Mouse (Mus musculus) right cerebral cortex, adult 18-20 months (tissue): ENCODE results near the gene Tmem189.
A peak's percentile ranks its signal among the peaks of the same experiment; 100 is the strongest.

ENCODE experiments used
- DNase-seq: peaks from one replicate; pipeline ENCODE4 v3.0.0; 2022; ENCODE audit warnings: mixed read lengths

Tmem189 gene

DNA sequence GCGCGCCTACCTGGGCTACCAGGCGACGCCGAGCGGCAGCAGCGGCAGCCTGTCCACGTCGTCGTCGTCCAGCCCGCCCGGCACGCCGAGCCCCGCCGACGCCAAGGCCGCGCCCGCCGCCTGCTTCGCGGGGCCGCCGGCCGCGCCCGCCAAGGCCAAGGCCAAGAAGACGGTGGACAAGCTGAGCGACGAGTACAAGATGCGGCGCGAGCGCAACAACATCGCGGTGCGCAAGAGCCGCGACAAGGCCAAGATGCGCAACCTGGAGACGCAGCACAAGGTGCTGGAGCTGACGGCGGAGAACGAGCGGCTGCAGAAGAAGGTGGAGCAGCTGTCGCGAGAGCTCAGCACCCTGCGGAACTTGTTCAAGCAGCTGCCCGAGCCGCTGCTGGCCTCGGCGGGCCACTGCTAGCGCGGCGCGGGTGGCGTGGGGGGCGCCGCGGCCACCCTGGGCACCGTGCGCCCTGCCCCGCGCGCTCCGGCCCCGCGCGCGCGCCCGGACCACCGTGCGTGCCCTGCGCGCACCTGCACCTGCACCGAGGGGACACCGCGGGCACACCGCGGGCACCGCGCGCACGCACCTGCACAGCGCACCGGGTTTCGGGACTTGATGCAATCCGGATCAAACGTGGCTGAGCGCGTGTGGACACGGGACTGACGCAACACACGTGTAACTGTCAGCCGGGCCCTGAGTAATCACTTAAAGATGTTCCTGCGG lies at the start of gene Tmem189:
Tmem189 (minus strand) TSS at position 322 of the 718 bp plus-strand sequence.
- peak; percentile 65 for DNase-seq

GRCm38 (mm10) chr2:167739030-167739429 lies 49.4 kb upstream of the Tmem189 start:
- no peak for DNase-seq

DNA sequence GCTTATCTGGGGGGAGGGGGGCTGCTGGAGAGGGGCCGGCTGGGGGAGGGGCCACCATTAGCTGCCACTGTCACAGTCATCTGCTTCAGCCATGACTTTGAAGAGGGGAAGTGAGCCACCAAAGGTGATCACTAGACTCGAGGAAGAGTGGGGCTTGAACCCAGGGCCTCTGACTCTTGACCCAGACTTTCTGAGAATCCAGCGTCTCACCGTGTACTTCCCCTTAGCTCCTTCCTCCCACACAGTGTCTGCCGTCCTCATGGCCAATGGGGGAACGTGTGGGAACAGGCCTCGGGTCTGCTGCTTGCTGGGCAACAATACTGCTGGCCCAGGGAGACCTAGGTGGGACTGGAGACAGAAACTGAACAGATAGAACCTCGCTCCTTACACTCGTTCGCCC lies 45.2 kb upstream of the Tmem189 start:
- DNase-seq = no peak

DNA sequence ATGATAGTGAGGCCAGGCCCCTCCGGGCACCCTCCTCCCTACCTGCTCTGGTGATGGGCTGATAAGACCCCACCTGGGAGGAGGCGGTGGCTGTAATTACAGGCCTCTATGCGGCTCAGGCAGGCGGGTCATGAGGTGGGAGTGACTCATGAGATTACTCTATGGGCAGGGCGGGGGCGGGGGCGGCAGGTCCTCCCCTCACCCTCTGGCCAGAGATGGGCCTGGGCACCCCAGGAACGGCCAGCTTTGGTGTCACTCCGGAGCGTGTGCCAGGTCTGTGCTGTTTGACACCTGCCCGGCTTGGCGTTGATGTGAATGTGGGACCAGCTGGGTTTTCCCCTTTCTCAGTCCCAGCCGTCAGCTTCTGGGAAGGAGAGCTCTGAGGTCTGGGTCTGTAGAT lies 41.5 kb upstream of the Tmem189 start:
- DNase-seq = no peak

- DNase-seq = no peak
Measured at GRCm38 (mm10) chr2:167730036-167730435, 40.4 kb upstream of the Tmem189 start.

DNA sequence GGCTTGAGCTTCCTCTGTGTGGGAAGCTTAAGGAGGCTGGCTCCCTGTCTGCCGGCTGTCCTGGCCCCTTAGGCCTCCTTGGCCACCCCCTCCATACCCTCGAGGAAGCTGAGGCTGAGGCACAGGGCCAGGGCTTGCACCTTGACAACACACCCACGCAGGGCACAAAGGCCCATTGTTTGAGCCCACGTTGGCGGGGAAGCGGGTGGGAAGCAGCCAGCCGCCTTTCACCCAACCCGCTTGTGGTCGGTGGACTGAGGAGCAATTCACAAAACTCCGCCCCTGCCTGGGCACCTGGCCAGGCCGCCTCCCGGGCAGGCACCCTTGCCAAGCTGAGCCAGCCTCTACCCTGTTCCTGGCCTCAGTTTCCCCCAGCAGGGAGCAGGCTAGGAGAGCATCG lies 37.5 kb upstream of the Tmem189 start:
- DNase-seq = peak; percentile 46

DNA sequence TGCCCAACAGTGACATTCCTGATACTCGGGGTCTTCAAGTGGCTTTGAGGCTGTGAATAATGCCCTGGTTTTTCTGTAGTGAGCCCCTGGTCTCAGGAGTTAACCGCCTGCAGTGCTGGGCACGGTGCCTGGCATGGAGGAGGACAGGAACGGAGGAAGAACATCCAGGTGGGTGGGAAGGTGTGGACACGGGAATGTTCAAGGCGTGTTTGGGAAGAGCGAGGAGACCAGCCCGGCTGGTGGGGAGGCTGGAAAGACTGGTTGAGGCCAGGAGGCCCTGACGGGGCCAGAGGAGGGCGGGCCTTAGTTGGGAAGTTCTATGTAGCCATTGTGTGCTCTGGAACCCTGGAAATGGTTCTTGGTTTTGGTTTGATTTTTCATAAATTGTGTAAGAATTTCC lies 36.3 kb upstream of the Tmem189 start:
- no peak for DNase-seq

- DNase-seq = no peak
Measured at GRCm38 (mm10) chr2:167723589-167724206, 34.1 kb upstream of the Tmem189 start.

DNA sequence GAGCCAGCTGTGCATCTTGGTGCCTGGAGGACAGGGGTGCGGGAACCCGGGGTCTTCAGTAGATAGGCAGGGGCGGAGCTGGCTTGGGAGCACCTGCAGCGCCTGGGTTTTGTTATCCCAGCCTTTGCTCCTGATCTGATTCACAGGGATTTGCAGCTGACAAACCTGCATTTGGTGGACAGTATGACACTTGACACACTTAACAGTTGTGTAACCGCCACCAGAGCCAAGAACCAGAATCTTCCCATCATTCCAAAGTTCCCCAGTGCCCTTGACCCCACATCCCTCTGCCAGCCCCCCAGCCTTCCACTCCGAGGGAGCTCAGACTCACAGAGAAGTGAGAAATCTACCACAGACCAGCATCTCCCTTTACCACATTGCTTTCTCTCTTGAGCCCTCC lies 32.9 kb upstream of the Tmem189 start:
- no peak for DNase-seq

DNA sequence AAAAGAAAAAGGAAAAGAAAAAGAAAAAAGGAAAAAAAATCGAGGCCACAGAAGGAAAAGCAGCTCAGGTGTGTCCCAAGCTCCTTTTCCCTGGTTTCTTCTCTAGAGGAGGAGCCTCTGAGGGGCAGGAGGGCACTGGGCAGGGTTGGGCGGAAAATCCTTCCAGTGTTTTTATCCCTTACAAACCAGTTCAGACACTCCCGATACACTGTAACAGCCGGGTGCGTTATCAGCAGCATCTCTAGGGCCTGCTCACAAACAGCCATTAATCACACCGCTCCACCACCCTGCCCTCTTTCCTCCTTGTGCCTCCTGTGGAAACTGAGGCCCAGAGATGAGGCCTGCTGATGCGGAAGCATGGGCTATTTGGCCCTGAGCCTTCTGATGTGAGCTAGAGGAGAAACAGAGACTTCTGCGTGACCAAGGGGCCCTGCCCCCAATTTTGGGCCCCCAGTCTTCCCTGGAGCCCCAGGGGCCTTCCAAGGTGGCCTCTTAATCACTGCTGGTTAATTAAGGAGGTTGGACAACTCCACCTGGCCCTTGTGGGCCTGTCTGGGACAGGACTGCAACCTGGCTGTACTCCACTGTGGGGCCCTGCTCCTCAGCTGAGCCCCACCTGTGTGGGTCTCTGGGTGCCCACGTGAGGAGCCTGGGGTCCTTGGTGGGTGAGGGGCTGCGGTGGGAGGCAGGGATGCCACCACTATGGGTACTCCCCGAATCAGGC lies 31.7 kb upstream of the Tmem189 start:
- DNase-seq = no peak

GRCm38 (mm10) chr2:167719520-167719919 lies 29.9 kb upstream of the Tmem189 start:
- no peak for DNase-seq

GRCm38 (mm10) chr2:167717208-167717607 lies 27.6 kb upstream of the Tmem189 start:
- no peak for DNase-seq

DNA sequence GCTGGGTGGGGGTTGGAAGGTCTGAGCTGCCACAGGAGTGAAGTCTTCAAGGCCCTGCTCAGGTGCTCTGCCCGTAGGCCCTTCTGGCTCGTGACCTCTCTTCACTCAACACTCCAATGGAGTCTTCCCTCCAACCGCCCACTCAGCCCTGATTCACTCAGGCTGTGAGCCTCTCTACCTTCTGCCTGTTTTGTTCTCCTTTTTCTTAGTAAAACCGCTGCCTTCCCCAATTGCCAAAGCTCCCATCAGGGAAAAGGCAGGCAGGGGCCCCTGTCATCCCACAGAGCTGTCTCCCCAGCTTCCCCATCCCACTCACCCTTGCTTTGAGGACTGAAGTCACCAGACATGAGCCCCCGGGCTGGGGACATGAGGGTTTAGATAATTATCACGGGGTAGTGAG lies 25.4 kb upstream of the Tmem189 start:
- peak; percentile 51 for DNase-seq

- DNase-seq = no peak
Measured at GRCm38 (mm10) chr2:167714298-167714697, 24.7 kb upstream of the Tmem189 start.

- DNase-seq = no peak
Measured at GRCm38 (mm10) chr2:167712872-167713821, 23.5 kb upstream of the Tmem189 start.

GRCm38 (mm10) chr2:167710574-167710973 lies 21.0 kb upstream of the Tmem189 start:
- DNase-seq = no peak

GRCm38 (mm10) chr2:167709969-167710368 lies 20.3 kb upstream of the Tmem189 start:
- DNase-seq = no peak

- no peak for DNase-seq
Measured at GRCm38 (mm10) chr2:167708373-167708772, 18.8 kb upstream of the Tmem189 start.

- no peak for DNase-seq
Measured at GRCm38 (mm10) chr2:167706183-167706939, 16.7 kb upstream of the Tmem189 start.

GRCm38 (mm10) chr2:167704409-167704808 lies 14.8 kb upstream of the Tmem189 start:
- no peak for DNase-seq

GRCm38 (mm10) chr2:167702126-167702525 lies 12.5 kb upstream of the Tmem189 start:
- no peak for DNase-seq

DNA sequence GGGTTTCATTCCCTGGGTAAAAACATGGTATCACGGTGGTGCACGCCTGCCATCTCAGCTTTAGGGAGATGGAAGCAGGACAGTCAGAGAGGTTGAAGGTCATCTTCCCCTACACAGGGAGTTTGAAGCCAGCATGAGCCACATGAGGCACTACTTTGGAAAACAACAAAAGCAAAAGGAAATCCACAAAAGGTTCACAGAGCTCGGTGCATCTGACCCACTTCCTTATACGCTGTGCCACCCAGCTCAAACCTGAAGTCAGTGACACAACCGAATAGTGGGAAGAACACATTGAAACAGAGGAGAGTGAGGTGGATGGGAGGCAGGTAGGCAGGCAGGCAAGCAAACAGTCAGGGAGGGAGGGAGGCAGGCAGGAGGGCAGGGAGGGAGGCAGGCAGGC lies 11.8 kb upstream of the Tmem189 start:
- DNase-seq = no peak
